Mouse (Mus musculus) adipose tissue, adult 10 weeks (tissue): ENCODE data around the gene 1700017D01Rik. TPM values are rescaled to one million over a fixed set of nuclear protein-coding genes. Genes with fewer than 3 reads are reported as not detected.

Experiments
- polyA plus RNA-seq: library from polyadenylated mRNA; stranded (reverse); fragments of 350-450 nt; fragmentation: Illumina TruSeq; extraction: RNeasy Lipid Tissue Mini Kit (QIAGEN cat#74804); gene quantifications from one replicate; pipeline ENCODE4 v1.2.3, GENCODE M21; 2014; ENCODE audit warnings: low read depth, low replicate concordance

Gene 1700017D01Rik
- polyA plus RNA-seq = 4.1 TPM

GRCm38 (mm10) chr19:11130776-11131175, at the start of gene 1700017D01Rik:
Gene 1700017D01Rik (minus strand): TSS chr19:11130876.

GRCm38 (mm10) chr19:11165172-11165571, 34.5 kb upstream of the 1700017D01Rik start, which contains the start of gene 1700025F22Rik:
Gene 1700025F22Rik (minus strand): TSS chr19:11165320.

GRCm38 (mm10) chr19:11080934-11081333, 49.7 kb downstream of the 1700017D01Rik start, which contains the start of gene Ms4a8a:
Gene Ms4a8a (minus strand): TSS chr19:11081102.

Other genes with a start within 250 kb of the 1700017D01Rik start
- gene Tmem109, start 248.9 kb downstream of the 1700017D01Rik start, polyA plus RNA-seq = 79.0 TPM
- 94.9 TPM for gene Prpf19, start 235.6 kb downstream of the 1700017D01Rik start, polyA plus RNA-seq
- not detected for gene Zp1, start 210.2 kb downstream of the 1700017D01Rik start, polyA plus RNA-seq
- gene Ptgdr2, start 193.7 kb downstream of the 1700017D01Rik start, polyA plus RNA-seq = not detected
- gene Ccdc86, start 181.6 kb downstream of the 1700017D01Rik start, polyA plus RNA-seq = 8.0 TPM
- gene Ms4a10, start 156.2 kb downstream of the 1700017D01Rik start, polyA plus RNA-seq = not detected
- not detected for gene Ms4a15, start 137.6 kb downstream of the 1700017D01Rik start, polyA plus RNA-seq
- not detected for gene Ms4a18, start 112.8 kb downstream of the 1700017D01Rik start, polyA plus RNA-seq
- gene Ms4a8a, start 49.8 kb downstream of the 1700017D01Rik start, polyA plus RNA-seq = 5.2 TPM
- gene 1700025F22Rik, start 34.4 kb upstream of the 1700017D01Rik start, polyA plus RNA-seq = 3.5 TPM
- gene Ms4a13, start 65.9 kb upstream of the 1700017D01Rik start, polyA plus RNA-seq = 2.7 TPM
- not detected for gene Ms4a12, start 101.6 kb upstream of the 1700017D01Rik start, polyA plus RNA-seq
- gene Ms4a1, start 135.4 kb upstream of the 1700017D01Rik start, polyA plus RNA-seq = 0.27 TPM
- gene Ms4a5, start 153.0 kb upstream of the 1700017D01Rik start, polyA plus RNA-seq = 6.4 TPM
- gene Ms4a14, start 183.6 kb upstream of the 1700017D01Rik start, polyA plus RNA-seq = 7.3 TPM
- gene Ms4a7, start 205.3 kb upstream of the 1700017D01Rik start, polyA plus RNA-seq = 9.0 TPM
- gene Ms4a4a, start 244.6 kb upstream of the 1700017D01Rik start, polyA plus RNA-seq = 6.6 TPM